Mouse (Mus musculus) megakaryocyte, embryonic 14.5 days (primary cell): ENCODE measurements around the gene Ldah. TPM values are rescaled to one million over a fixed set of nuclear protein-coding genes. Genes with fewer than 3 reads are reported as not detected.

Source experiments
- H3K27me3 ChIP-seq: replicated peaks from 2 replicates; pipeline ENCODE3; 2012; ENCODE audit warnings: inconsistent platforms
- H3K36me3 ChIP-seq: replicated peaks from 2 replicates; pipeline ENCODE3; 2012; ENCODE audit warnings: low read length, inconsistent platforms, mixed read lengths
- H3K4me1 ChIP-seq: 2 replicates; pipeline ENCODE4 v1.6.1; 2012; ENCODE audit warnings: inconsistent platforms
- H3K4me3 ChIP-seq: replicated peaks from 2 replicates; pipeline ENCODE3; 2012; ENCODE audit warnings: moderate library complexity, mild to moderate bottlenecking, inconsistent platforms
- H3K9me3 ChIP-seq: 2 replicates; pipeline ENCODE4 v1.6.1; 2012; ENCODE audit warnings: inconsistent platforms
- FLI1 ChIP-seq: IDR thresholded peaks from 2 replicates; pipeline ENCODE4 v1.6.1; 2012; ENCODE audit warnings: low read length, inconsistent platforms, mixed read lengths
- GATA1 ChIP-seq: IDR thresholded peaks from 3 replicates; pipeline ENCODE4 v1.6.1; 2012; ENCODE audit warnings: mixed read lengths, low read length, inconsistent platforms, borderline replicate concordance
- polyA plus RNA-seq: library from polyadenylated mRNA; stranded (reverse); fragments of >175 nt; gene quantifications from 2 replicates; pipeline ENCODE4 v1.2.3, GENCODE M21; 2012; ENCODE audit warnings: low replicate concordance; ENCODE audit not compliant: insufficient read depth

The Ldah gene
- polyA plus RNA-seq, 1 experiment, result 1.4 TPM

GRCm38 (mm10) chr12:8273471-8274171 is 65.7 kb downstream of the Ldah start:
- Histone ChIP-seq H3K9me3 (no peaks in the 10 kb centered on the region), H3K4me3 (no peak overlapping the region), H3K4me1 (peaks cover 31% of the 10 kb centered on the region), H3K36me3 (peaks cover 59% of the 10 kb centered on the region), H3K27me3 (no peaks in the 10 kb centered on the region)
- TF ChIP-seq GATA1, result no peak
- no peak for TF ChIP-seq FLI1

- H3K36me3 ChIP-seq, result peaks cover 65% of the 10 kb centered on the region
- TF ChIP-seq GATA1 (no peak), FLI1 (no peak)
- H3K27me3 ChIP-seq, result no peaks in the 10 kb centered on the region
- peaks cover 34% of the 10 kb centered on the region for H3K4me1 ChIP-seq
- H3K9me3 ChIP-seq, result no peaks in the 10 kb centered on the region
- H3K4me3 ChIP-seq, result no peak overlapping the region
Measured at GRCm38 (mm10) chr12:8275424-8275823, 67.5 kb downstream of the Ldah start.

- Histone ChIP-seq H3K4me3 (no peak overlapping the region), H3K36me3 (peaks cover 83% of the 10 kb centered on the region), H3K27me3 (no peaks in the 10 kb centered on the region), H3K9me3 (no peaks in the 10 kb centered on the region), H3K4me1 (peaks cover 22% of the 10 kb centered on the region)
- TF ChIP-seq GATA1, result no peak
- TF ChIP-seq FLI1, result no peak
Measured at GRCm38 (mm10) chr12:8281225-8282017, 73.5 kb downstream of the Ldah start.

- H3K4me1 ChIP-seq, result no peaks in the 10 kb centered on the region
- TF ChIP-seq GATA1 (no peak), FLI1 (no peak)
- H3K4me3 ChIP-seq, result no peak overlapping the region
- peaks cover 20% of the 10 kb centered on the region for H3K27me3 ChIP-seq
- H3K9me3 ChIP-seq, result no peaks in the 10 kb centered on the region
- peaks cover 50% of the 10 kb centered on the region for H3K36me3 ChIP-seq
Measured at GRCm38 (mm10) chr12:8287970-8288369, 80.1 kb downstream of the Ldah start.

- Histone ChIP-seq H3K4me3 (no peak overlapping the region), H3K9me3 (no peaks in the 10 kb centered on the region), H3K36me3 (peaks cover 40% of the 10 kb centered on the region), H3K27me3 (peaks cover 30% of the 10 kb centered on the region), H3K4me1 (peaks cover 4% of the 10 kb centered on the region; the same call in 1 of the 2 replicates)
- no peak for TF ChIP-seq GATA1
- TF ChIP-seq FLI1, result no peak
Measured at GRCm38 (mm10) chr12:8289099-8289498, 81.2 kb downstream of the Ldah start.

- TF ChIP-seq GATA1 (no peak), FLI1 (no peak)
Measured at GRCm38 (mm10) chr12:8289499-8289898, 81.6 kb downstream of the Ldah start.

GRCm38 (mm10) chr12:8291157-8291853 is 83.4 kb downstream of the Ldah start:
- Histone ChIP-seq H3K4me3 (no peak overlapping the region), H3K9me3 (no peaks in the 10 kb centered on the region), H3K36me3 (peaks cover 24% of the 10 kb centered on the region), H3K27me3 (peaks cover 44% of the 10 kb centered on the region), H3K4me1 (peaks cover 25% of the 10 kb centered on the region)
- TF ChIP-seq GATA1 (no peak), FLI1 (no peak)

More at GRCm38 (mm10) chr12:8289499-8289898, 81.6 kb downstream of the Ldah start:
- Histone ChIP-seq H3K36me3 (peaks cover 36% of the 10 kb centered on the region), H3K9me3 (no peaks in the 10 kb centered on the region), H3K4me3 (no peak overlapping the region), H3K4me1 (peaks cover 8% of the 10 kb centered on the region), H3K27me3 (peaks cover 34% of the 10 kb centered on the region)

- peaks cover 79% of the 10 kb centered on the region for H3K27me3 ChIP-seq
- peaks cover under 1% of the 10 kb centered on the region for H3K36me3 ChIP-seq
- H3K4me1 ChIP-seq, result peaks cover 62% of the 10 kb centered on the region
- no peaks in the 10 kb centered on the region; the same call in 1 of the 2 replicates for H3K9me3 ChIP-seq
- peak overlapping the region; percentile 62 for H3K4me3 ChIP-seq
- TF ChIP-seq GATA1 (no peak), FLI1 (no peak)
Measured at GRCm38 (mm10) chr12:8295307-8295913, 87.5 kb downstream of the Ldah start.

GRCm38 (mm10) chr12:8296154-8296553 is 88.2 kb downstream of the Ldah start:
- H3K4me1 ChIP-seq, result peaks cover 68% of the 10 kb centered on the region
- H3K27me3 ChIP-seq, result peaks cover 85% of the 10 kb centered on the region
- H3K36me3 ChIP-seq, result no peaks in the 10 kb centered on the region
- TF ChIP-seq GATA1, result no peak
- TF ChIP-seq FLI1, result no peak
- no peaks in the 10 kb centered on the region; the same call in 1 of the 2 replicates for H3K9me3 ChIP-seq
- H3K4me3 ChIP-seq, result no peak overlapping the region
